Mouse (Mus musculus): ENCODE results near the gene Afmid. TPM values are rescaled to one million over a fixed set of nuclear protein-coding genes. Genes with fewer than 3 reads are reported as not detected.

The Afmid gene
- total and polyA plus RNA-seq, 2 experiments from 2014 or later, result 13.1 to 14.5 TPM

DNA sequence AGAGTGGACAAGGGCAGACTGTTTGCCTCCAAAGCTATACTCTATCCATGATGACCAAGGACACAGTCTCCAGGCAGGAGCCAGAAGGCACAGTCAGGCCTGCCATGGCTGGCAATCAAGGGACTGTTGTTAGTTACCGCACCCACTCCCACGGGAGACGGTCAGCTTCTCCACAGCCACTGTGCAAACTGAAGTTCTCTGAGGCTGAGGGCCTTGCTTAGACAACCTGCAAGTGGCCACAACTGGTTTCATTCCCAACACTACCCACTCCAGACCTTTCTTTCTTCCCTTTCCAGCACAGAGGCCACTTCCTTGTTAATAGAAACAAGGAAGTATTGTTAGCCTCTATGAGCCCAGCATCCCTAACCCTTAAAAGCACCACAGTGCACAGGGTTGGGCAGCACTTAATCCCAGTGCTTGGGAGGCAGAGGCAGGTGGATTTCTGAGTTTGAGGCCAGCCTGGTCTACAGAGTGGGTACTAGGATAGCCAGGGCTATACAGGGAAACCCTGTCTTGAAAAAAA lies 22.5 kb upstream of the Afmid start:
- Histone ChIP-seq H3K36me3 (replicated peaks; ENCODE audit: control insufficient read depth, insufficient read depth, low read length) (no peaks in the 10 kb centered on the region), H3K4me3 (ENCODE audit: low read depth, low read length) (no peak overlapping the region), H3K9ac (replicated peaks; ENCODE audit: low read depth, low read length) (no peak overlapping the region), H3K27ac (ENCODE audit: low read depth) (no peak overlapping the region), H3K27me3 (ENCODE audit: control insufficient read depth, insufficient read depth, low read length) (no peaks in the 10 kb centered on the region), H3K9me3 (replicated peaks; ENCODE audit: control insufficient read depth, low read length) (no peaks in the 10 kb centered on the region), H3K4me1 (ENCODE audit: control insufficient read depth, insufficient read depth) (no peaks in the 10 kb centered on the region), H3K4me2 (ENCODE audit: low read depth, low read length) (no peak overlapping the region)
- 87% methylated on average over 3 of the region's 3 CpGs for WGBS
- no peak for DNase-seq (ENCODE audit: low spot score)
- ATAC-seq (ENCODE audit: insufficient read depth, low read depth), result no peak
- TF ChIP-seq CTCF (IDR thresholded peaks at IDR 0.05; ENCODE audit: low read depth) (no peak), EP300 (IDR thresholded peaks at IDR 0.05; ENCODE audit: low read depth) (no peak)

GRCm38 (mm10) chr11:117806781-117807180 lies 18.9 kb upstream of the Afmid start:
- Histone ChIP-seq H3K36me3 (replicated peaks; ENCODE audit: control insufficient read depth, insufficient read depth, low read length) (no peaks in the 10 kb centered on the region), H3K27me3 (ENCODE audit: control insufficient read depth, insufficient read depth, low read length) (no peaks in the 10 kb centered on the region), H3K4me1 (ENCODE audit: control insufficient read depth, insufficient read depth) (peaks cover 11% of the 10 kb centered on the region; the same call in 1 of the 2 replicates), H3K27ac (ENCODE audit: low read depth) (no peak overlapping the region), H3K9me3 (replicated peaks; ENCODE audit: control insufficient read depth, low read length) (no peaks in the 10 kb centered on the region), H3K4me3 (ENCODE audit: low read depth, low read length) (no peak overlapping the region), H3K4me2 (ENCODE audit: low read depth, low read length) (no peak overlapping the region), H3K9ac (replicated peaks; ENCODE audit: low read depth, low read length) (no peak overlapping the region)
- 91% methylated on average over 6 of the region's 6 CpGs for WGBS
- DNase-seq (ENCODE audit: low spot score) (no peak), ATAC-seq (ENCODE audit: insufficient read depth, low read depth) (no peak)
- TF ChIP-seq CTCF (IDR thresholded peaks at IDR 0.05; ENCODE audit: low read depth) (no peak), EP300 (IDR thresholded peaks at IDR 0.05; ENCODE audit: low read depth) (no peak)

DNA sequence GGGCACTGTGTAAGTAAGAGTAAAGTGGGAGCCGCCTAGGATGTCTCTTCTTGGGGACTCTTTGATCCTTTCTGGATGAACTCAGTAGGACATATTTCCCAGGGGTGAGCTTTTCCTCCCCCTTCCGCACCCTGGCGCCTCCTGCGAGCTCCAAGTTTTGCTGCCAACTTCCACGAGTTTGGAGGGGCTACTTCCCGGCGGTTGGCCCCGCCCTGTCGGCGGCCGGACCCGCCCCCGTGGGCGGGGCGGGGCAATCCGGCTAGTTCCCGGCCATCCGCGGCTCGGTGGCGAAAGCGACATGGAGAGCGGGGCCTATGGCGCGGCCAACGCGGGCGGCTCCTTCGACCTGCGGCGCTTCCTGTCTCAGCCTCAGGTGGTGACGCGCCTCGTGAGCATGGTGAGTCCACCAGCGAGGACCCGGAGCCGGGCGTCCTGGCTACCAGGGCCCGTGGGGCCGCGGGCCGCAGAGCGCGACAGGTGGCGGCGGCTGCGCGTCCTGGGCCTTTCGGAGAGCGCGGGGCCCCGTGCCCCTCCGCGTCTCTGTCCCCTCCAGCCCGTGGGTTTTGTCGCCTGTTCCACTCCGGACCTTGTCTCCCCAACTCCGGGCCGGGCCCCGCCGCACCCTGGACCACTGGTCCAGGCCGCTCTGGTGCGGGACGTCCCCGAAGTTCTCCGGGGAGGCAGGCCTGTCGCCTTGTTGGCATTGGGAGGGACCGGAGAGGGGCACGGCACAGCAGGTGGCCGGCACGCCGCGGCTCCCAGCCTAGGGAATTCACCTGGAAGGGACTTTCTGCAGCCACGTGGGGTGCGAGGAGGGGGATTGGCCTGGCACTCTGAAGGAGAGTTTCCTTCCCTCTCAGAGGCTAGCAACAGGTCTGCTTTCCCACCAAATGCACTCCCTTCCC lies 16.1 kb upstream of the Afmid start, which contains the start of the genes Gm20708 and Syngr2:
TSS of gene Gm20708 (plus strand) at position 262 of the 905 bp plus-strand sequence.
TSS of gene Syngr2 (plus strand) at position 262 of the 905 bp plus-strand sequence.
- TF ChIP-seq CTCF (IDR thresholded peaks at IDR 0.05; ENCODE audit: low read depth) (no peak), EP300 (IDR thresholded peaks at IDR 0.05; ENCODE audit: low read depth) (no peak)
- H3K9ac ChIP-seq (replicated peaks; ENCODE audit: low read depth, low read length), result peak within 1 kb of the TSS; percentile 83
- ATAC-seq (ENCODE audit: insufficient read depth, low read depth), result peak; percentile 80
- peak within 1 kb of the TSS; percentile 83 for H3K27ac ChIP-seq (ENCODE audit: low read depth)
- H3K4me2 ChIP-seq (ENCODE audit: low read depth, low read length), result peak within 1 kb of the TSS; percentile 100
- peak; percentile 67 for DNase-seq (ENCODE audit: low spot score)
- peak within 1 kb of the TSS; percentile 97 for H3K4me3 ChIP-seq (ENCODE audit: low read depth, low read length)
- peaks cover 23% of the 10 kb centered on the region for H3K4me1 ChIP-seq (ENCODE audit: control insufficient read depth, insufficient read depth)
- peaks cover 25% of the 10 kb centered on the region for H3K36me3 ChIP-seq (replicated peaks; ENCODE audit: control insufficient read depth, insufficient read depth, low read length)
- under 1% methylated on average over 75 of the region's 75 CpGs for WGBS
- no peaks in the 10 kb centered on the region for H3K9me3 ChIP-seq (replicated peaks; ENCODE audit: control insufficient read depth, low read length)
- H3K27me3 ChIP-seq (ENCODE audit: control insufficient read depth, insufficient read depth, low read length), result no peaks in the 10 kb centered on the region

GRCm38 (mm10) chr11:117810401-117811046 lies 15.2 kb upstream of the Afmid start:
- TF ChIP-seq CTCF (IDR thresholded peaks at IDR 0.05; ENCODE audit: low read depth) (peak; percentile 53), EP300 (IDR thresholded peaks at IDR 0.05; ENCODE audit: low read depth) (no peak)
- peaks cover 31% of the 10 kb centered on the region for H3K36me3 ChIP-seq (replicated peaks; ENCODE audit: control insufficient read depth, insufficient read depth, low read length)
- WGBS, result under 1% methylated on average over 21 of the region's 21 CpGs
- peak overlapping the region; percentile 83 for H3K9ac ChIP-seq (replicated peaks; ENCODE audit: low read depth, low read length)
- peak; percentile 89 for ATAC-seq (ENCODE audit: insufficient read depth, low read depth)
- H3K4me2 ChIP-seq (ENCODE audit: low read depth, low read length), result peak overlapping the region; percentile 100
- H3K9me3 ChIP-seq (replicated peaks; ENCODE audit: control insufficient read depth, low read length), result no peaks in the 10 kb centered on the region
- H3K27ac ChIP-seq (ENCODE audit: low read depth), result peak overlapping the region; percentile 83
- peaks cover 24% of the 10 kb centered on the region for H3K4me1 ChIP-seq (ENCODE audit: control insufficient read depth, insufficient read depth)
- peak; percentile 89 for DNase-seq (ENCODE audit: low spot score)
- H3K27me3 ChIP-seq (ENCODE audit: control insufficient read depth, insufficient read depth, low read length), result no peaks in the 10 kb centered on the region
- peak overlapping the region; percentile 97 for H3K4me3 ChIP-seq (ENCODE audit: low read depth, low read length)

DNA sequence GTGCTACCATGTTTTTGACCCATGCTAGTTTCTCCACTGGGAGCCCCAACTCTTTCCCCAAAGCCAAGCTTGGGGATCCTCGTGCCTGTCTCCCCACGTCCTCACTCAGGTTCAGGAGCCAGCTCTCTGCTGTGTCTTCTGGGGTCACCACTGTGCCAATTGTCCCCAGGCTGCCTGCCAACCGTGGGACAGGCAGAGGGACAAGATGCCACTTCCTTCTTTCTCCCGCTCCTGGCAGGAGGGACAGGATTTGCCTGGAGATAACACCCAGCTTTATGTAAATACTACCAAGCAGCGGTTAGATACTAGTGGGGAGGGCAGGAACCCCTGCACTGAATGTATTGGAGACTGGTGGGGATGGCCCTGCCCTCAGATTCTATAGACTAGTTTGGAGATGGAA lies 11.9 kb upstream of the Afmid start:
- ATAC-seq (ENCODE audit: insufficient read depth, low read depth), result no peak
- H3K9me3 ChIP-seq (replicated peaks; ENCODE audit: control insufficient read depth, low read length), result no peaks in the 10 kb centered on the region
- H3K9ac ChIP-seq (replicated peaks; ENCODE audit: low read depth, low read length), result no peak overlapping the region
- H3K4me1 ChIP-seq (ENCODE audit: control insufficient read depth, insufficient read depth), result peaks cover 31% of the 10 kb centered on the region
- H3K4me2 ChIP-seq (ENCODE audit: low read depth, low read length), result no peak overlapping the region
- peak overlapping the region; percentile 64 for H3K27ac ChIP-seq (ENCODE audit: low read depth)
- TF ChIP-seq CTCF (IDR thresholded peaks at IDR 0.05; ENCODE audit: low read depth) (no peak), EP300 (IDR thresholded peaks at IDR 0.05; ENCODE audit: low read depth) (no peak)
- no peak for DNase-seq (ENCODE audit: low spot score)
- H3K36me3 ChIP-seq (replicated peaks; ENCODE audit: control insufficient read depth, insufficient read depth, low read length), result peaks cover 47% of the 10 kb centered on the region
- no peaks in the 10 kb centered on the region for H3K27me3 ChIP-seq (ENCODE audit: control insufficient read depth, insufficient read depth, low read length)
- no peak overlapping the region for H3K4me3 ChIP-seq (ENCODE audit: low read depth, low read length)
- 31% methylated on average over 5 of the region's 5 CpGs for WGBS
